Mouse (Mus musculus) thymus, adult 2 months (tissue): ENCODE measurements at regions not wholly inside any gene's neighbourhood (a gene's known extent, or its start where the extent isn't known, plus 50 kb on each side); places are given as distances from the start of the nearest gene placed in this dataset.

Experiments
- CTCF ChIP-seq: fragments of 200-500 bp; IDR thresholded peaks from 2 replicates; pipeline ENCODE4 v1.5.1; 2012; ENCODE audit warnings: mild to moderate bottlenecking, control low read depth, low read length, moderate library complexity, borderline replicate concordance; ENCODE audit not compliant: control insufficient read depth, poor library complexity, insufficient read depth; ENCODE audit errors: extremely low read depth
- POLR2A ChIP-seq: fragments of 200-500 bp; IDR thresholded peaks from 2 replicates; pipeline ENCODE4 v1.6.1; 2012; ENCODE audit warnings: mild to moderate bottlenecking, low read length, control low read depth, moderate library complexity; ENCODE audit not compliant: control insufficient read depth, poor library complexity, insufficient read depth; ENCODE audit errors: extremely low read depth

- TF ChIP-seq POLR2A (no peak), CTCF (no peak)
Observed at GRCm38 (mm10) chr14:105498155-105498906, 240.0 kb downstream of the Ndfip2 start.
